Mouse (Mus musculus): ENCODE results near the gene Inka2. TPM values are rescaled to one million over a fixed set of nuclear protein-coding genes. Genes with fewer than 3 reads are reported as not detected.

Gene Inka2
- polyA plus RNA-seq, 1 experiment from 2014 or later: 3.6 TPM

DNA sequence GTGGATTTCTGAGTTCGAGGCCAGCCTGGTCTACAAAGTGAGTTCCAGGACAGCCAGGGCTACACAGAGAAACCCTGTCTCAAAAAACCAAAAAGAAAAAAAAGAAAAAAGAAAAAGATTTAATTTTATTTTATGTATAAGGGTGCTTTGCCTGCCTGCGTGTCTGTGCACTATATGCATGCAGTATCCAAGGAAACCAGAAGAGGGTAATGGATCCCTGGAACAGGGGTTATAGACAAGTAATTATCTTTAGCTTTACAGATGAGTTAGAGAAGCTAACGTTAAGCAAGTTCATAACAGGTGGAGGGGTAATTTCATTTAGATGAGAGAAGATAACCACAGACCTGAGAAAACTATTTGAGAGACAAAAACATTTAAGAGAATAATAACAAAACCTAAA, 49.8 kb downstream of the Inka2 start:
- Histone ChIP-seq H3K36me3 (replicated peaks) (peaks cover 4% of the 10 kb centered on the region; the same call in 1 of the 2 replicates), H3K4me1 (peaks cover 8% of the 10 kb centered on the region; the same call in 1 of the 2 replicates), H3K27ac (replicated peaks) (no peak overlapping the region), H3K4me3 (no peak overlapping the region), H3K9me3 (no peaks in the 10 kb centered on the region), H3K27me3 (replicated peaks; ENCODE audit: low read depth, poor library complexity, severe bottlenecking) (no peaks in the 10 kb centered on the region)
- 86% methylated on average over 3 of the region's 3 CpGs for WGBS
- no peak for DNase-seq (ENCODE audit: low spot score)

DNA sequence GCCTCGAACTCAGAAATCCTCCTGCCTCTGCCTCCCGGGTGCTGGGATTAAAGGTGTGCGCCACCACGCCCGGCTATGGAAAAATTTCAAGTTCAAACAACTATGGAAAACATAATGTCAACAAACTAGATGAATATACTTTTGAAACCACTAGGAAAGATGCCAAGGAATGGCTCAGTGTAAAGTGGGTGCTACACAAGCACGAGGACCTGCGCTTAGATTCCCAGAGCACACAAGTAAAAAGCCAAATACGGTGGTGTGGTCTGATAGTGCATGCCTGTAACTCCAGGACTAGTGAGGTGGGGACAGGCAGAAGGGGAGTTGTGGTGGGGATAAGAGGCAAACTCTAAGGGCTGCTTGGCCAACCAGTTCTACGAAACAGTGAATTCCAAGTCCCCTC, 50.7 kb downstream of the Inka2 start:
- H3K27ac ChIP-seq (replicated peaks): no peak overlapping the region
- no peak for DNase-seq (ENCODE audit: low spot score)
- no peaks in the 10 kb centered on the region for H3K27me3 ChIP-seq (replicated peaks; ENCODE audit: low read depth, poor library complexity, severe bottlenecking)
- no peaks in the 10 kb centered on the region for H3K9me3 ChIP-seq
- H3K4me3 ChIP-seq: no peak overlapping the region
- 96% methylated on average over 9 of the region's 9 CpGs for WGBS
- peaks cover 8% of the 10 kb centered on the region; the same call in 1 of the 2 replicates for H3K4me1 ChIP-seq
- H3K36me3 ChIP-seq (replicated peaks): no peaks in the 10 kb centered on the region

DNA sequence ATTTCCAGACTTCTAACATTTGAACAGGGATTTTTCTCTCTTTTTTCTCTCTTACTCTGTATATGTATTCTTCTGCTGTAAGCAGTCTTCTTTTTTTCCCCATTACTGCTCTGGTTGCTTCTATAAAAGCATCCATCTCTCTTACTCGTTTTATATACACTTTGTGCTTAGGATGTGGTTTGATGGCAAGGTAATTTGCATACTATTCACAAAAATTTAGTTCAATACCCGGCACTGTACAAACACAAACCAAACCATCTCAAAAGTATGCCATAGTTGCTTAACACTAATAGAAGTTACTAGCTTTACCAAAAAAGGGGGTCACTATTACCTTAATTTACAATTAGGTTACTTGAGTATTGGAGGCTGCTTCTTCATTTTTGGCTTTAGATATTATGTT, 52.1 kb downstream of the Inka2 start:
- Histone ChIP-seq H3K27me3 (replicated peaks; ENCODE audit: low read depth, poor library complexity, severe bottlenecking) (no peaks in the 10 kb centered on the region), H3K9me3 (no peaks in the 10 kb centered on the region), H3K27ac (replicated peaks) (no peak overlapping the region), H3K4me1 (peaks cover 8% of the 10 kb centered on the region; the same call in 1 of the 2 replicates), H3K4me3 (no peak overlapping the region), H3K36me3 (replicated peaks) (no peaks in the 10 kb centered on the region)
- WGBS: 87% methylated on average over 2 of the region's 2 CpGs
- no peak for DNase-seq (ENCODE audit: low spot score)

DNA sequence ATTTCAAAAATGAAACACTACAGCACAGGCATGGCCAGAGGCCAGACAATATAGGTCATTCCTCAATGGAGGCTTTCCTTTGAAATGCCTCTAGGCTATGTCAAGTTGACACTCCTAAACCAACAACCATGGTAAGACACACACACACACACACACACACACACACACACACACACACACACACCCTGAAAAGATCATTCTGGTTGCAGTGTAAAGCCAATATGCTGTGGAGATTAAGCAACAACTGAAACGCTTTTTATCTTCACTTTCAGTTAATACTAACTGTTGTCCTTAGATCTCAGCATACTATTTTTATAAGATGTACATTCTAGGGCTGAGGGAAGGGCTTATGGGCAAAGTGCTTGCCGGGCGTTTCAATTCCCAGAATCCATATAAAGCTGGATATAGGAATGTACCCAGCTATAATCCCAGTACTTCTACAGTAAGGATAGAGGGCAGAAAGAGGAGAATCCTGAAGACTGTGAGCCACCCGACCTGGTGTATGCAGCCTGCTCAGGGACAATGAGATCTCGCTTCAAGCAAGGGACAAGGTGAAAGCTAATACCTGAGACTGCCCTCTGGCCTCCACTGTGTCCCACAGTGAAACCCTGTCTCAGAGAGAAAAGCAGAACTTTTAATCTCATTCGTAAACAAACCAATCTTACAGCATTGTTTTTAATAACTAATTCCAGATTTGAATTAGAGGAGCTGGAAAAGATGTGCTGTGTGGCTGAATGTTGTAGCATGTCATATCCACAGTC, 53.1 kb downstream of the Inka2 start:
- whole genome bisulfite sequencing: 74% methylated on average over 6 of the region's 6 CpGs
- Histone ChIP-seq H3K4me1 (peaks cover 6% of the 10 kb centered on the region; the same call in 1 of the 2 replicates), H3K4me3 (no peak overlapping the region), H3K27ac (replicated peaks) (no peak overlapping the region), H3K27me3 (replicated peaks; ENCODE audit: low read depth, poor library complexity, severe bottlenecking) (no peaks in the 10 kb centered on the region), H3K36me3 (replicated peaks) (no peaks in the 10 kb centered on the region), H3K9me3 (no peaks in the 10 kb centered on the region)
- DNase-seq (ENCODE audit: low spot score): no peak

DNA sequence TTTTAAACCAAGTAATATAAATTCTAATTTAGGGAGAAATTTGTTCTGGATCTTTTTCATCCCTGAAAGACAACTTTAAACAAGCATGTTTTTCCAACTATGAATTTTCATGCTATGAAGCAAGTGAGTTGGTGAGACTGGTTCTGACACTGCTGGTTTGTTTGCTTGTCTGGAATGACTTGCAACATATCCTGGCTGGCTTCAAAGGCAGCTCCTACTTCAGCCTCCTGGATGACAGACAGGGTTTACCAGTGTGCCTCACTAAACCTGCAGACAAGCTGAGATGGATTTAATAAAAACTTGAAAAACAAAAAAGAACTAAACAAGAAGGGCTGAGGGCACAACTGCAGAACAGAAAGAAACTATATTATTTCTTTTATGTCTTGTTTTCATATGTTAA, 53.7 kb downstream of the Inka2 start:
- Histone ChIP-seq H3K27me3 (replicated peaks; ENCODE audit: low read depth, poor library complexity, severe bottlenecking) (no peaks in the 10 kb centered on the region), H3K9me3 (no peaks in the 10 kb centered on the region), H3K4me1 (peaks cover 6% of the 10 kb centered on the region; the same call in 1 of the 2 replicates), H3K27ac (replicated peaks) (no peak overlapping the region), H3K4me3 (no peak overlapping the region), H3K36me3 (replicated peaks) (no peaks in the 10 kb centered on the region)
- no peak for DNase-seq (ENCODE audit: low spot score)

DNA sequence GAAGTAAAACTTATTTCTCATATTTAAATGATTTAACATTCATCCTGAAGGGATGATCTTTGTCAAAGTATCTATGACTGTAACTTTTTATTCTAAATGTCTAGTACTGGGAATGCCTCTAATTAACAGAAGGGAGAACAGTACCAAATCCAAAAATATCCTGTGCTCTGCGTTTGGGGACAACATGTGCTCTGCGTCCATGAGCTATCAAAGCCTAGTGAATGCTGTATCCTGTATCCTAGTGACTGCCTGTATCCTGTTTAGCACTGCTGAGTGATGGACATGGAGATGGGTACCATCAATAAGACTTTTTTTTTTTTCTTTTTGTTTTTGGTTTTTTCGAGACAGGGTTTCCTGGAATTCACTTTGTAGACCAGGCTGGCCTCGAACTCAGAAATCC, 54.3 kb downstream of the Inka2 start:
- no peak overlapping the region for H3K27ac ChIP-seq (replicated peaks)
- WGBS: 86% methylated on average over 4 of the region's 4 CpGs
- DNase-seq (ENCODE audit: low spot score): no peak

DNA sequence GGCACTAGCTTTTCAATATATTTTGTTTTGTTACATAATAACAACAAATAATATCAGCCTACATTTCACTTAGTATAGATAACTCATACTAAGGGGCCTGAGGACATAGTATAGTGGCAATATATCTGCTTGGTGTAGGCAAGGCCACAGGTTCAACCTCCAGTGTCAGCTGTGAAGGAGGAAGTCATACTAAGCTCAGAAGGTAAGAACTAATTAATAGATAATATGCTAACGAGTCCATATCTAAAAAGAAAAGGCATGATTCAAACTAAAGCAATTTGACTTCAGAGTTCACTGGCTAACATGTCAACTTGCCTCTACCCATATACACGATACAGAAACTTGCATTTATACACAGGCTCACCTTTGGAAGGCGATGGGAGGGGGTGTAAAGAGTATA, 55.7 kb downstream of the Inka2 start:
- 91% methylated on average over 3 of the region's 3 CpGs for WGBS
- H3K27ac ChIP-seq (replicated peaks): no peak overlapping the region
- H3K4me3 ChIP-seq: no peak overlapping the region
- H3K9me3 ChIP-seq: no peaks in the 10 kb centered on the region
- no peaks in the 10 kb centered on the region for H3K27me3 ChIP-seq (replicated peaks; ENCODE audit: low read depth, poor library complexity, severe bottlenecking)
- H3K4me1 ChIP-seq: peaks cover 6% of the 10 kb centered on the region; the same call in 1 of the 2 replicates
- H3K36me3 ChIP-seq (replicated peaks): no peaks in the 10 kb centered on the region
- no peak for DNase-seq (ENCODE audit: low spot score)

More for the DNA sequence above, 54.3 kb downstream of the Inka2 start:
- no peak overlapping the region for H3K4me3 ChIP-seq
- H3K4me1 ChIP-seq: peaks cover 6% of the 10 kb centered on the region; the same call in 1 of the 2 replicates
- no peaks in the 10 kb centered on the region for H3K27me3 ChIP-seq (replicated peaks; ENCODE audit: low read depth, poor library complexity, severe bottlenecking)
- no peaks in the 10 kb centered on the region for H3K9me3 ChIP-seq
- H3K36me3 ChIP-seq (replicated peaks): no peaks in the 10 kb centered on the region

DNA sequence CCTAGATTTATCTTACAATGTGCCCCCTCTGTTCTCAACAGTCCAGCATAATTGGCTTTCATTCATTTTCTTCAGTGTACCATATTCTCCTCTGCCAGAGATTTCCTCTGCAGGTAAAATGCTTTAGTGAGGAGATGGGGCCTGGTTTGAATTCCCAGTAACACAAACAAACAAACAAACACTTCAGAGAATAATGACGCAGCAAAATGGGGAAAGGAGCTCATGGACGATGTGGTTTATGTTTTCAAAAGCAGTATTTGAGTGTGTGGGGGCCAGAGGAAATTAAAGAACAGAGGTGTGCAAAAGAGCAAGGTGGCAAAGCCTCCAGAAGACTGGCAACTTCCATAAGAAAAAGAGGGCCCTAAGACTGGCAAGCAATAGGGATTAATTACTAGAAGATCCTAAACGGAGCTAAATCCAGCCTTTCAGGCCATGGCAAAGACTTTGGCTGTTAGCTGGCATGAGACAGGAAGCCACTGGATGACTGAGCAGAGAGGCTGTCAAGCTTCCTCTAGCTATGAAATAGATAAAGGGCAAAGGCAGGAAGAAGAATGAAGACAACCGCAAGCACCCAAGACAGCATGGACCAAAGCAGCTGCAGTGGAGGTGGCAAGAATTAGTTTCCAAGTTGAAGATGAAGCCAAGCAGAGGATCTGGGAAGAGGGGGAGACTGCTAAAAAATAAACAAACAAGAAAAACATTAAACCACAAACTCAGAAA, 58.9 kb downstream of the Inka2 start:
- Histone ChIP-seq H3K27me3 (replicated peaks; ENCODE audit: low read depth, poor library complexity, severe bottlenecking) (no peaks in the 10 kb centered on the region), H3K9me3 (no peaks in the 10 kb centered on the region), H3K4me1 (no peaks in the 10 kb centered on the region), H3K36me3 (replicated peaks) (no peaks in the 10 kb centered on the region), H3K27ac (replicated peaks) (no peak overlapping the region), H3K4me3 (no peak overlapping the region)
- 72% methylated on average over 4 of the region's 4 CpGs for WGBS
- no peak for DNase-seq (ENCODE audit: low spot score)

DNA sequence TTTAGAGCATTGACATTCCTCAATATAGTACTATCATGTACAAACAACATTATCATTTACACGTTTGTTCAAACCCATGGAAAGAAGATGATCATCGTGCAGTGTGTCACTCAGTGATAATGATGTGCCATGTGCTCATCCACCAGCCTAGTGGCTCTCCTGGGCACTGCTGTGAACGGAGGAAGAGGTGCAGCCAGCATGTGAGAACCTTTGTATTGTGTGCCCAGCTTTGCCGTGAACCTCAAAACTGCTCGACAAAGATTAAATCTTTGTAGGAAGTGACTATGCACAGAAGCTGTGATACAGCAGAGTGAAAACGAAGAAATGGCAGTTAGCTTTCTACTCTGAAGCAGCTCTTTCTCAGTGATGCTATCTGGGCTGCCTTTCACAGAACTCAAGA, 64.1 kb downstream of the Inka2 start:
- Histone ChIP-seq H3K4me3 (no peak overlapping the region), H3K36me3 (replicated peaks) (no peaks in the 10 kb centered on the region), H3K27ac (replicated peaks) (no peak overlapping the region), H3K9me3 (no peaks in the 10 kb centered on the region), H3K4me1 (no peaks in the 10 kb centered on the region), H3K27me3 (replicated peaks; ENCODE audit: low read depth, poor library complexity, severe bottlenecking) (no peaks in the 10 kb centered on the region)
- 87% methylated on average over 6 of the region's 6 CpGs for WGBS
- DNase-seq (ENCODE audit: low spot score): no peak

DNA sequence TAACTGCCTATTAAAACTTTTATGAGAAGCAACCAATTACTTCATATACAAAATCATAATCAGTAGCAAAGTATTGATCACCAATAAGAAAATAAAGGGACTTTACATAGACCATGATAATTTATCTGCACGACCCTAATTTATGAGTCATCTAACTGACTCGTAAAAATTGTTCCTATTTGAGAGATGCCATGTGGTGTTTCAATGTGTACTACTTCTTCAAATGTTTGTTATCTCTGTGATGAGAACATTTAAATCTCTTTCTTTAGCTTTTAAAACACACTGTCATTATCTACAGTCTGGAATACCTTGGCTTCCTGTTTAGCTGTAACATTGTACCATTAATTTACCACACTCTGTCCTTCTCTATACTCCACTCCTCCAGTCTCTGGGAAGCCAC, 65.0 kb downstream of the Inka2 start:
- DNase-seq (ENCODE audit: low spot score): no peak
- 96% methylated on average over 2 of the region's 2 CpGs for WGBS
- no peak overlapping the region for H3K4me3 ChIP-seq
- no peak overlapping the region for H3K27ac ChIP-seq (replicated peaks)
- no peaks in the 10 kb centered on the region for H3K9me3 ChIP-seq
- H3K27me3 ChIP-seq (replicated peaks; ENCODE audit: low read depth, poor library complexity, severe bottlenecking): no peaks in the 10 kb centered on the region
- no peaks in the 10 kb centered on the region for H3K4me1 ChIP-seq
- no peaks in the 10 kb centered on the region for H3K36me3 ChIP-seq (replicated peaks)

Other genes starting within 250 kb of the Inka2 start
- 51.7 and 54.6 TPM in 2 replicates for gene Ddx20, start 17.0 kb upstream of the Inka2 start, polyA plus RNA-seq (2016; fragmentation: Nextera tagmentation; extraction: Ambion mirVana)
- gene Rap1a, start 96.7 kb downstream of the Inka2 start, polyA plus RNA-seq (2016; fragmentation: Nextera tagmentation; extraction: Ambion mirVana): 66.0 and 66.3 TPM in 2 replicates
- gene Adora3, start 166.3 kb downstream of the Inka2 start, polyA plus RNA-seq (2016; fragmentation: Nextera tagmentation; extraction: Ambion mirVana): not detected in 2 replicates
- 0.15 TPM in 1 of 2 replicates, not detected in the other for gene Tmigd3, start 166.3 kb downstream of the Inka2 start, polyA plus RNA-seq (2016; fragmentation: Nextera tagmentation; extraction: Ambion mirVana)
- gene I830077J02Rik, start 228.1 kb downstream of the Inka2 start, polyA plus RNA-seq (2016; fragmentation: Nextera tagmentation; extraction: Ambion mirVana): 0.34 and 0.61 TPM in 2 replicates